Mouse (Mus musculus) thymus, postnatal 10 days (tissue): ENCODE results near the gene Ftsj1.

Experiments used
- DNase-seq, 2 experiments: peaks; one replicate each; pipeline ENCODE4 v3.0.0; 2021; ENCODE audit warnings: low spot score in 2 of 2

The Ftsj1 gene

DNA sequence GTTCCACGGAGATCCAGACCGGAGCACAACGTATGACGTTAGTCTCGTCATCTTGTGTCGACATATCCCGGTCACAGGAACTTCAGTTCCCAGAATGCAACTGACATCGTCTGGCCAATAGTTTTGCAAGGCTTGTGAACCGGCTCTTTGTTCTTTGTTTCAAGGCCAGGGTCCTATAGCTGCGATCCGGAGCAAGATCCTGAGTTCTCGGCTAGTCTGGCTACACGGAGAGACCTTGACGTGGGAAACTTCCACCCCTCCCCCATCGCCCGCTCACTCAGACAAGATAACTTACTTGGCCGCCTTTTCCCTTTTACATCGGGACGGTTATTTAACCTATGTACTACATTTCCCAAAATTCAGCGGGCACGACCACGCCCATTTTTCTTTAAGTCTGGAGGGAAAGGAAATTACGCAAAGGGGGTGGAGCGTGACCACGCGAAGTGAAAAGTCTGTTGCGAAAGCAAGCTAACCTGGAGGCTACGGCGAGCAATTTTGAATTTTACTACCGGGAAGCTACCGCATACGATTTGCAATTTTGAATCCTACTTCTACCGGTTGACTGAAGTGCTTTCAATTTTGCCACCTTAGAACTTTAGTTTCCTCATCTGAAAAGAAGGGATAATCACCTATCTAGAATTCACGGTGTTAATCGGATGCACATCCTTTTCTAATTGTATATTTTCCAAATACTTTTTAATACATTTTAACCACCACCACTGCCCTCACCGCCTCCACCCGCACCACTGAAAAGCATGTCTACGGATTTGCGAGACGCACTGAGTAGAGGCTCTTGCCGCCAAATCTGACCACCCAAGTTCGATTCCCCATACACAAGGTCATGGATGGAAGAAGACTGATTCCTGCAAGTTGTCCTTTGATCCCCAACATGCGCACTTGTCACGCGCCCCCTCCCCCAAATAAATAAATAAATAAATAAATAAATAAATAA is at the start of gene Ftsj1:
Gene Ftsj1 (minus strand): TSS at position 73 of the 952 bp plus-strand sequence.
- DNase-seq, result peak; percentile 72 to 78

DNA sequence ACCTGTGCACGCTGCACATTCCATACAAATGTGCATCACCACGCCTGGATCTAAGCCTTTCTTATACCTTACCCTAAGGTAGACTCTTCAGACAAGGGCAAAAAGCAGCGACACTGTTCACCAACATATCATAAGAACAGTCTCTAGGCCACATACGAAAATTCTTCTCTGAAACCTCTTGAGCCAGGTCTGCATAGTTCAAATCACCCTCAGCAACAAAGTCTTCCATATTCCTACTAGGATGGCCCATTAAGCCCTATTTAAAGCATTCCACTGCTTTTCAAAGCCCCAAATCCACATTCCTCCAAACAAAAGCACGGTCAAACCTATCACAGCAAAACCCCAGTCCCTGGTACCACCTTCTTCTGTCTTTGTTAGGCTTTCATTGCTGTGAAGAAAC is 36.4 kb upstream of the Ftsj1 start:
- no peak for DNase-seq

DNA sequence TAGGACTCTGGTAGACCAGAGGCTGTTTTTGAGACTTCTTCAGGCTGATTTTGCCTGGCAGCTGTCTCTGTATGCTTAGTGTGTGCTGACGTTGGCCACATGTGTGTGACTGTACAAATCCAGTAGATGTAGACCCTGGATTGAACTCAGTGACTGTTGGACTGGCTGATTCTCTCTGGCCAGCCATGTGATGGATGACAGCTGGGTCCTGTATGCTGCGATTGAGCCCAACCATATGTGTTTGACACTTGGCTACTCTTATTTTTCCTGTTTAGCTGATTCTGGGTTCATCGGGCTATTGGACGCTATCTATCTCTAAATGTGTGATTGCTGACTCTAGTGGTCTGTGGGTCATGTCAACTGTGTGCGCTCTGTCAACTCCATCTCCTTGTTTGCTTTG is 21.9 kb upstream of the Ftsj1 start:
- no peak for DNase-seq

- DNase-seq, result no peak
Observed at GRCm38 (mm10) chrX:8272000-8272399, 19.8 kb upstream of the Ftsj1 start.

- no peak for DNase-seq
Observed at GRCm38 (mm10) chrX:8271083-8271820, 19.0 kb upstream of the Ftsj1 start, which contains the start of gene Slc38a5. Gene Slc38a5 (plus strand): TSS chrX:8271133.

DNA sequence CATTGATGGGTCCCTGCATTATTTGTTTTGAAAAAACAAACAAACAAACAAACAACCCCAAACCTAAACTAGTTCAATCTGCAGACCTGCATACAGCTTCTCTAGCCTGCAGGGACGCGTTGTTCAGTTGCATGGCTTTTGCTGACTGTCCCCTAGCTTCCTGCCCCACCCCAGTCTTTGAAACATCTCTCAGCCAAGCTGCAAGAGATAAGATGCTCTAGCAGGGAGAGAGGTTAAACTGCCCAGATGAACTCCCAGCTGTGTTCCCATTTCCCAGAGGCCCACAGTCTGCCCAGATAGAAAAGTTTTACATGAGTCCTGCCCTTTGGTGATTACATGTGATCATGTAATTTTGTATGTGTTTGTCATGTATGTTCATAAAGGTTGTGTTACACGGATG is 12.0 kb upstream of the Ftsj1 start:
- DNase-seq, result no peak

- DNase-seq, result no peak
Observed at GRCm38 (mm10) chrX:8263156-8263804, 11.1 kb upstream of the Ftsj1 start.

DNA sequence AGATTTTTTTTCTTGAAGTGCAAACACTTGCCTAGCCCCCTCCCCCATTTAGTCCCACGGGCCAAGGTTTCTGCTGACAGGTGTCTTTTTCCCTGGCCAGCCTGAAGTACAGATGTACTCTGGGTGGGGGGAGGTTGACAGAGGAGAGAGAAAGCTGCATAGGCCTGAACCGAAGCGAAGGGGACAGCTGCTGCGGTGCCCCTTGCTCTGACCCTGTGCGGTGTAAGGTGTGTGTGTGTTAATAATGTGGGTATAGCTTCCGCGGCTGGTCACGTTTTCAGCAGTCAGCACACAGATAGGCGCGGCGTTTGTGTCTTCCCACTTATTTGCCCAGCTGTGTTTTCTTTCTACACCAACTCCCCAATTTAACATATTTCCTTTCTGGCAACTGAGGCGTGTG is 7.3 kb upstream of the Ftsj1 start:
- no peak for DNase-seq

DNA sequence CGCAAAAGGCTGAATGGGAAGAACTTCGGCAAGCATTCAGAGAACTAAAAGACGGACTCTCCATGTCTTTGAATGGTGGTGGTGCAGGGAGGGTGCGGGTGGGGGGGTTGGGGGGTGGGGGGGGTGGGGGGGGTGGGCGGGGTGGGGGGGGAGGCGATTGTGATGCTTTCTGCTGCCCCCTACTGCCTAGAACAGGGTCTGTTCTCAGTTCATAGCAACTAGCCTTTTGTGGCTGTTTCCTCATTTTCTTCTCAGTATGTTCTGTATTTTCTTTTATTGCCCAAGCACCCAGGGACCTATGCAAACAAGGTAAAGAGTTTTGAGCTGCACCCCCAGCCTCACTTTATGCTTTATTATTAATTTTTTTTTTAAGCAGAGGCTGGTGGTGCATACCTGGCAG is 3.6 kb upstream of the Ftsj1 start:
- peak in 1 of 2 experiments; percentile 3 for DNase-seq

- DNase-seq, result no peak
Observed at GRCm38 (mm10) chrX:8253711-8254110, 1.5 kb upstream of the Ftsj1 start.

DNA sequence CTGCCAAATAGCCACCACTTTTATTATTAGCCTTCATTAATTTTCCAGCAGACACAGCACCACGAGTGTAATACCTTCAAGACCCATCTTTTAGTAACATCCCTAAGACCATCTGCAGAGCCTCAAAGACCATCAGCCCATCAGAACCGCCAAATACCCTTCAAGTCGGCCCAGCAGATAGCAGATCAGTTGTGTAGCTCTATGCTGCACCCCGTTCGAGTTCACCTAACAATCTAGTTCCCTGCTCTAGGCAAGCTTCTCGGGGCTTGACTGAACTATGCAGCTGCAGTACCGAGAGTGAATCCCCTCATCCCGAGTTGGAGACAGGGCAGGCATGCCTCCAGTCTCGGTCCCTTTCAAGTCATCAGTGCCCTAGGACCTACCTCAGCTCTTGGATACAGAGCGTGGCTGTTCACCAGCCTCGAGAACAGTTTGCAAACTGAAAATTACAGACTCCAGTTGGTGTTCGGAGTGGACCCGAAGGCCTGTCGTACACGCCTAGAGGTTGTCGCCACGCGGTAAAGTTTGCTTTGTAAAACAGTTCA is 345 bp downstream of the Ftsj1 start:
- DNase-seq, result no peak

- no peak for DNase-seq
Observed at GRCm38 (mm10) chrX:8248542-8249120, 3.6 kb downstream of the Ftsj1 start.

- no peak for DNase-seq
Observed at GRCm38 (mm10) chrX:8247680-8248079, 4.5 kb downstream of the Ftsj1 start.

- DNase-seq, result no peak
Observed at GRCm38 (mm10) chrX:8238804-8239395, 13.3 kb downstream of the Ftsj1 start.

DNA sequence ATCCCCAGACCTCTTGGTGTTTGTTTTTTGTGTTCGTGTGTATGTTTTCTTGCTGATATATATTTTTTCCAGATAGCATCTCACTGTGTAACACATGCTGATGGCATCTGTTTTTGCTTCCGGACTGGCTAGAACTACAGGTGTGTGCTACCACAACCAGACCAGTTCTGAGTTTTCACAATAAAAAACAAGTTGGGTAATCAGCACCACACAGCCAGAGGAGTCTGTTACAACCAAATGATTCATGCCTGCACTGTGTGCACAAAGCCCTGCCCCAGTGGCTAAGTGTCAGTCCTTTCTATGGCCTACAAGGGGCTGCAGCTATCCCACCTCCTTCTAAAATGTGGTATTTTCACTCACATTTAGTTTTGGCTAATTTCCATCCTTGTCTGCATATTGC is 15.5 kb downstream of the Ftsj1 start:
- no peak for DNase-seq

DNA sequence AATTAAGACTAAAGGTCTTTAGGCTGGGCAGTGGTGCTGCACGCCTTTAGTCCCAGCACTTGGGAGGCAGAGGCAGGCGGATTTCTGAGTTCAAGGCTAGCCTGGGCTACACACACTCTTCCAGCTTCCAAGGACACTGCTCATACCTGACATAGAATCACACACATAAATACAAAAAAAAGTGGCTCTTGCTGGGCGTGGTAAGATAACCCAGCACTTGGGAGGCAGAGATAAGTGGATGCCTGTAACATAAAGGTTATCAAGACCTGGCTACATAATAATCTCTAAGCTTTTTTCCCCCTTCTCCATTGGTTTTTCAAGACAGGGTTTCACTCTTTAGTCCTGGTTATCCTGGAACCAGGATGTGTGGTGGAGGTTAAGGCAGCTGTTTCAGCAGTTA is 18.6 kb downstream of the Ftsj1 start:
- DNase-seq, result no peak

DNA sequence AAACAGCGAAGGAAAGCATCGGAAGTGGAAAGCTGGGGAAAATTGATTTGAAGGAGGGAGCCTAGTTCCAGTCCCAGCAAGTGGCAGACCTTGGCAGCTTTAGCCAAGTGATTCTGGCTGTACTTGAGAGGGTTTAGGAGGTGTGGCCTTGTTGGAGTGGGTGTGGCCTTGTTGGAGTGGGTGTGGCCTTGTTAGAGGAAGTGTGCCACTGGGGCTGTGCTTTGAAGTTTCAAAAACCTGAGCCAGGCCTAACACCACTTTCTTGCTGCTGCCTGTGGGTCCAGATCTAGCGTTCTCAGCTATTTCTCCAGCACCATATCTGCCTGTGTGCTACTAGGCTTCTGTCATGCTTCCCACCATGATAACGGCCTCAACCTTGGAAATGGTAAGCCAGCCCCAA is 21.9 kb downstream of the Ftsj1 start:
- no peak for DNase-seq

DNA sequence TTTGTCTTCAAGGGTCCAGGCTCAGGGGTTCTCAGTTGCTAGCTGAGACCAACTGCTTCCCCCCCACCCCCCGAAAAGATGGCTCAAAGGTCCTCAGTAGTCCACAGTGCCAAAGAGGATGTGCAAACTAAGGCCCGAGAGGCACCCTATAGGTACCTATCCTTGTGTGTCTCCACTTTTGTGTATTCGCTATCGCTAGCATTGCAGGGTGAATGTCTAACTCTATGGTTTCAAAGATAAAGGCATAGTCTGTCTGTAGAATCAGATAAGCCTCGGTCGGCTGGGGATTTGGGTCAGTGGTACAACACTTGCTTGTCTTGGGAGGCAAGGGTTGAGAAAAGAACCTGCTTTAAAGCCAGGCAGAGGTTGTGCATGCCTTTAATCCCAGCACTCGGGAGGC is 28.7 kb downstream of the Ftsj1 start:
- no peak for DNase-seq

DNA sequence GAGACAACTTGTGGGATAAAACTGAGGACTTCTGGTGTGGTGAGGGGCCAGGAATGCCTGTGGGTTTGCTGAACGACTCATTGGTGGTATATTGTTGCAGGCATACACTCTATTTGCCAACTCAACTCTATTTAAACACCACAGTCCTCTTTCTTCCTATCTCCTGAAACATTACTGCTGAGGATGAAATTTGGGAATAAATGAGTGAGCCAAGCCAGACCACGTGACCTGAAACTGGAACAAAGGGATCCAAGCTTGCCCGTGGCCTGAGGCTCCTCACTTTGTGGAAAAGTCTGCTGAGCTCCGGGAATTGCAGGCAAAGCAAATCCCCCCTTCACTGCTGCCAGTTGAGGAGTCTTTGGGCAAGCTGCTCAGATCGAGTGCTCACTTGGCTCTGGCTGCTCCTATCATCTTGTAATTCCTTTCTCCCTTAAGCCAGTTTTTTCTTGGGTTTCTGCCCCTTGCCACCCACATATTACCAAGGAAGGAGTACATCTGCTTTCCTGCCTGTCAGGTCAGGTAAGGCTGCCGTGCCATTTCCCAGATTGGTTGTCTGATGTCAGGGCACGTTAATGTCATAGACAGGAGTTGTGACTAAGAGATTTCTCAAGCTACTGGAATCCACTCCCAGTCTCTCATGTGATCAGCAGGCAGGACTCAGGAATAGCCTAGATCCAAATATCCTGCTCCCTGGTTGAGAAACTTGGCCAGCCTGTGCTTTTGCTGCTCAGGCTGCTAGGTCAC is 29.4 kb downstream of the Ftsj1 start:
- DNase-seq, result no peak

- no peak for DNase-seq
Observed at GRCm38 (mm10) chrX:8222296-8222677, 29.9 kb downstream of the Ftsj1 start.

DNA sequence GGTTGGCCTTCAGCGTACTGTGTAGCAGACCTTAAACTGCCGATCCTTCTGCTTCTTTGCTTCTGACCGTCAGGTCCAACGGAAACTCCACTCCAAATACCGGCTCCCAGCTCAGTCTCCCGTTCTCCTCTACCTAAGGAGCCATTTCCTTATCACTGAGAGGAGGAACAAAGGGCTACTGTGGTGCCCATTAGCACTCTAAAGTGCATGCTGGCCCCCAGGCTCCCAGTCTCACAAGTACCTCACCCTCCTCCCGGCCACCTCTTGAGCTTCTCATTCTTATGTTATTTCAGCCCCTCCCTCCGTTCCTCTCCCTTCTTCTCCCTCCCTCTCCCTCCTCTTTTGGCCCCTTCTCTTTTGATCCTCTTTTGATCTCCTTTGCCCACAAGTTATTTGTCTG is 32.6 kb downstream of the Ftsj1 start:
- no peak for DNase-seq
